Mouse (Mus musculus): ENCODE measurements around the gene Uba3. TPM values are rescaled to one million over a fixed set of nuclear protein-coding genes. Genes with fewer than 3 reads are reported as not detected.

Gene Uba3
- 100 to 1,000 TPM in 13 of 26 experiments, 10 to 100 TPM in 13; 41.1 to 153 (median 102) TPM for total RNA-seq (2018; cell fraction: chromatin; rRNA removed)
- 10 to 100 TPM; 33.3 to 41.9 (median 36.9) TPM for total RNA-seq (2018; cell fraction: cytosol; rRNA removed)
- total RNA-seq (2018; cell fraction: nucleus; rRNA removed): 100 to 1,000 TPM in 2 of 26 experiments, 10 to 100 TPM in 24; 34.7 to 113 (median 66.4) TPM
- polyA plus RNA-seq (2018): 40.7 to 57.8 TPM (median 56.6 TPM) in 3 replicates

DNA sequence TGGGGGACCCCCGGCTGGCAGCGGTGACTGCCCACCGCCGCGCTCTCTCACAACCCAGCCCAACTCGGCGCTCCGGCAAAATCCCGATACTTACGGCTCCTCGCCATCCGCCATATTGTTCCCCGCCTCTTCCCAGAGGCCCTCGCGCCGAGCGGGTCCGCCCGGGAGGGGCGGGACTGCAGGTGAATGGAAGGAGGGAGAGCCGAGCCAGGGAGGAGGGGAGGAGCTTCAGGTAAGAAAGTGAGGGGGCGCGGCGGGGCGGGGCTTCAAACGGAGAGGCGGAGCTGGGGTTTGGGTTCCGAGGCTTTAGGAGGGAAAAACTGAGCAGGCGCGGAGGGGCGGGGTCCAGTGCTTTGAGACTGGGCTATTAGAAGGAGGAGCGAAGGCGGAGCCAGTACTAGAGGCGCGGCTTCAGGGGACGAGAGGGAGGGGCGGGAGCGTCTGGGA, at the start of gene Uba3:
TSS of gene Uba3 (minus strand) at position 209 of the 447 bp plus-strand sequence.
- H3K4me3 ChIP-seq (ENCODE audit: inconsistent target): peak within 1 kb of the TSS; percentile 46
- peaks cover 48% of the 10 kb centered on the region for H3K79me2 ChIP-seq (ENCODE audit: inconsistent target)
- under 1% methylated on average over 36 of the region's 38 CpGs for WGBS (ENCODE audit: missing documents)
- H3K27ac ChIP-seq: peak within 1 kb of the TSS; percentile 33
- H3K36me3 ChIP-seq (ENCODE audit: inconsistent target): 0 out of 2 replicates have a peak, but pooled peaks cover 5% of the 10 kb centered on the region

DNA sequence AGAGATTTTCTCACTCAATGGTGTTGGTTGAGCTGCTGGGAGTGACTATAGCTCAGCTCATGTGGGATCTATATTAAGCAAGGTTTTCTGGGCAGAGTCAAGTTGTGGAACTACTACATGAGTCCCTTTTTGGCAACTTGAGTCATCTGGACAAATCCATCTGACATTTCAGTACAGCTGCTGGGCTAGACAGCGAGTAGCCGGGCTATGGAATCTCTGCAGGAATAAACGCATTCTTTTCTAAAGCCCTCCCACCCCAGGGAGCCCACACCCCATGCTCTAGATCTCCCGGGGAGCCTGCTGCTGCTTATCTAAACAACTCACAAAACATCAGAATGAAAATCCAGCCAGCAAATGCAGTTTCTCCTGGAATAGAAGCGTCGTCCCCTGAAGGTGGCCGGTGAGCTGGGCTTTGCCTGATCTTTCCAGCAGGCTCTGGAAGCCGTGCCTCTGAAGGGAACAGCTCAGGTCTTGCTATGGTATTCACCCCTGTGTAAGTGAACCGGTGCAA, 47.3 kb upstream of the Uba3 start, which contains the start of gene Lmod3:
TSS of gene Lmod3 (minus strand) at position 49 of the 511 bp plus-strand sequence.
- Histone ChIP-seq H3K4me3 (ENCODE audit: inconsistent target) (no peak within 1 kb of the TSS), H3K27ac (no peak within 1 kb of the TSS), H3K36me3 (ENCODE audit: inconsistent target) (no peaks in the 10 kb centered on the region), H3K79me2 (ENCODE audit: inconsistent target) (no peaks in the 10 kb centered on the region)
- 86% methylated on average over 9 of the region's 9 CpGs for WGBS (ENCODE audit: missing documents)

DNA sequence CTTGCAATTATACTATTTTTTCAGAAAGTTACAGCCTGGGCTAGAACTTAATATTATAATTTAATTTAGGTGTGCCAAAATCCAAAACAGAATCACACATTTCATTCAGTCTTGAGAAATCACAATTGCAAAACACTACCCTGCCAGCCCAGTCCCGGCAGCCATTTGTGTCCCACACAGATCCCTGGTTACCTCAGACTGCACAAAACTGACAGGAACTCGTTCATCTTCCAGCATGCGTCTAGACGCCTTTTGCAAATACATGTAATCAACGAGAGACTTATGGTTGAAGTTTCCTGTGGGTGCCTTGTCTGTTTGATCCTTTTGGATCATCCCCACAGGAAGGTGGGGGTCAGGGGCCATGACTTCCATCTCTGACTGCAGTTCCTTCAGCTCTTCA, 46.6 kb upstream of the Uba3 start:
- Histone ChIP-seq H3K79me2 (ENCODE audit: inconsistent target) (no peaks in the 10 kb centered on the region), H3K27ac (no peak overlapping the region), H3K4me3 (ENCODE audit: inconsistent target) (no peak overlapping the region), H3K36me3 (ENCODE audit: inconsistent target) (no peaks in the 10 kb centered on the region)
- WGBS (ENCODE audit: missing documents): 26% methylated on average over 5 of the region's 5 CpGs

DNA sequence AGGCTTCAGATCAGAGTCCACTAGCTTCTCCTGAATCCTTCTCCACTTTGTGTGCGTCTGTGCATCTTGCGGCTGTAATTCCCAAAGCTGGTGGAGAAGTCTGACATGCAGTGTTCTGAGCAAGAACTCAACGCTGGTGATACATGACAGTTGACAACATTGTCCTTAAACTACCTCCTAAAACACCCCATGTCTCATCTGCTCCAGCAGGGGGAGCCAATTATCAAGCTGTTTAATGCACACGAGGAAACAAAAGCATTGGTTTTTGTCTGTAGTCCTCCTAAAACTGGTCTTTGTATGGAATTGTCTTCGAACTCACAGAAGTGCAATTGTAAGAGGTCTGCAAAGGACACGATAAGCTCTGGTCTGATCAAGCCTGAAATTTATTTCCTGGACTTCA, 45.5 kb upstream of the Uba3 start:
- 38% methylated on average over 6 of the region's 6 CpGs for WGBS (ENCODE audit: missing documents)
- Histone ChIP-seq H3K27ac (no peak overlapping the region), H3K79me2 (ENCODE audit: inconsistent target) (no peaks in the 10 kb centered on the region), H3K36me3 (ENCODE audit: inconsistent target) (no peaks in the 10 kb centered on the region), H3K4me3 (ENCODE audit: inconsistent target) (no peak overlapping the region)

DNA sequence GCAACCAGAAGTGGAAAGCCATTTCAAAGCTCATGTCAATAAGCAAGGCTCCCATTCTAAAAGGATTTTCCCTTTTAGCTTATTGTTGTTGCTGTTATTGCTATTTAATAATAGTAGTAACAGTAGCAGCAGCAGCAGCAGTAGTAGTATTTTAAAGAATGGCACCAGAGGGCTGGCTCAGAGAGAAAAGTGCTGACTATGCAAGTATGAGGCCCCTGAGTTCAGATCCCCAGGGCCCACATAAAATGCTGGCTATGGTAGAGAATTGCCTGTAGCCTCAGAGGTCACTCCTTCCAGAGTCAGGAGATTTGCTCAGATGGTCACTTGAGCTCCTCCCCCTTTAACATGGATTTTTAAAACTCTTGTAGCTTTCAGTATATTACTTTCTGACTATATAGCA, 39.8 kb upstream of the Uba3 start:
- H3K36me3 ChIP-seq (ENCODE audit: inconsistent target): no peaks in the 10 kb centered on the region

DNA sequence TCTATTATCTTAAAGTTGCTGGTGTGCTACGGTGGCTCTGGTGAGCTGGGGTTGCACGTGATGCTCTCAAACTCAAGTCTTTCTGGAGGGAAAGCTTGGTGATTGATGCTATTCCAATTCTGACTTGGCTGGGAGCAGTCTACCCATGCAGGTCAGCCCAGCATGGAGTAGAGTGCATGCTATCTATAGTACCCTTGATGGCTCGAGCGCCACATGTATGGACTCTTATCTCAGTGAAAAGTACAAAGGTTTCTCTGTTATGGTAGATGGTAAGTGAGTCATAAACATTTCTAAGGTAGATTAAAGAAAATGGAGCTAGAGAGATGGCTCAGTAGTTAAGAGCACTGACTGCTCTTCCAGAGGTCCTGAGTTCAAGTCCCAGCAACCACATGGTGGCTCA, 37.1 kb upstream of the Uba3 start:
- WGBS (ENCODE audit: missing documents): 96% methylated on average over 4 of the region's 4 CpGs
- H3K79me2 ChIP-seq (ENCODE audit: inconsistent target): no peaks in the 10 kb centered on the region
- H3K36me3 ChIP-seq (ENCODE audit: inconsistent target): no peaks in the 10 kb centered on the region
- H3K4me3 ChIP-seq (ENCODE audit: inconsistent target): no peak overlapping the region
- no peak overlapping the region for H3K27ac ChIP-seq

More for the DNA sequence above, 39.8 kb upstream of the Uba3 start:
- no peaks in the 10 kb centered on the region for H3K79me2 ChIP-seq (ENCODE audit: inconsistent target)
- no peak overlapping the region for H3K4me3 ChIP-seq (ENCODE audit: inconsistent target)
- no peak overlapping the region for H3K27ac ChIP-seq

DNA sequence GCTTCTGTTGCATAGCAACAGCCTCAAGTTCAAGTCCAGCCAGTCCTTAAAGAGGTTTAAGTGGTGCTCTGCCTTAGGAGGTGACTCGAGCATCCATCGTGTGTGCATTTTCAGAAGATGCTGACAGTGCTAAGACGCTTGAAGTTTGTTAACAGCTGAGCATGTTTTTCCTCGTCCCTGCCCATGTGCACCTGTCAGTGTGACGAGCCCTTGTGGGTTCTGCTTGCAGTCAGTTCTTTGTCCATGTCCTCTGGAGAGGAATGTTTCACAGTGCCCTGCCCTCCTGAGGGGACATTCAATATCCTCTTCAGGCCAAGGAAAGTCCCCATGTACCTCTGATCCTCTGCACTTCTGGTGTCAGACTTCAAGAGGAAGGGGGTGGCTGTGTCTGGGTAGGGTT, 34.6 kb upstream of the Uba3 start:
- Histone ChIP-seq H3K4me3 (ENCODE audit: inconsistent target) (no peak overlapping the region), H3K27ac (no peak overlapping the region), H3K79me2 (ENCODE audit: inconsistent target) (no peaks in the 10 kb centered on the region), H3K36me3 (ENCODE audit: inconsistent target) (no peaks in the 10 kb centered on the region)
- 100% methylated on average over 5 of the region's 5 CpGs for WGBS (ENCODE audit: missing documents)

DNA sequence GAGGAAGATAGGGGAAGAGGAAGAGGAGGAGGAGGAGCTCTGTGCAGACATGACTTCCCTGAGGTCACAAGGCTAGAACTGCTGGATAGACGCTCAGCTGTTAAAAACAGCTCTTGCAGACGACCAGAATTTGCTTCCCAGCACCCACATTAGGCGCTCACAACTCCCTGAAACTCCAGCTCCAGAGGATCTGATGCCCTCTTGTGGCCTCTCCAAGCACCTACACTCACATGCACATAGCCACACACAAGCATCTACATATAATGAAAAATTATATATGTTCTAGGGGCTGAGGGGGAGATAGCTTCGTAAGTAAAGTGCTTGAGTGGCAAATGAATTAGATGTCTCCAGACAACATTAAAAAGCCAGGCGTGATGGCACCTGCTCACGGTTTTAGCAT, 33.9 kb upstream of the Uba3 start:
- WGBS (ENCODE audit: missing documents): 91% methylated on average over 6 of the region's 6 CpGs
- no peaks in the 10 kb centered on the region for H3K36me3 ChIP-seq (ENCODE audit: inconsistent target)
- no peak overlapping the region for H3K4me3 ChIP-seq (ENCODE audit: inconsistent target)
- H3K27ac ChIP-seq: no peak overlapping the region
- no peaks in the 10 kb centered on the region for H3K79me2 ChIP-seq (ENCODE audit: inconsistent target)

DNA sequence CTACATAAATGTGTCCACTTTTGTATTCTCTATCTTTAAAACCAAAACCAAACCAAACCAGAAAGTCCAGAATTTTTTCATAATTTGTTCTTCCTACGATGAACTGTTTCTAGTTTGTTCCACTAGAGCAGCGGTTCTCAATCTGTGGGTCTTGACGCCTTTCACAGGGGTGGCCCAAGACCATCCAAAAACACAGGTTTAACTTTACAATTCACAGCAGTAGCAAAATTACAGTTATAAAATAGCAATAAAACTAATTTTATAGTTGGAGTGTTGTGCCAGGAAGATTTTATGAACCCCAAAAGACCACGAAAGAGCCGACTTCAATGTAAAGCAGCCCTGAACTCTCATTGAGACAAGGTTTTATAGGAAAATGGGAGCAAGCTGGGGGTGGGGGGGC, 30.6 kb upstream of the Uba3 start:
- no peaks in the 10 kb centered on the region for H3K79me2 ChIP-seq (ENCODE audit: inconsistent target)
- no peak overlapping the region for H3K27ac ChIP-seq
- H3K4me3 ChIP-seq (ENCODE audit: inconsistent target): no peak overlapping the region
- H3K36me3 ChIP-seq (ENCODE audit: inconsistent target): peaks cover 23% of the 10 kb centered on the region
- 94% methylated on average over 5 of the region's 5 CpGs for WGBS (ENCODE audit: missing documents)

DNA sequence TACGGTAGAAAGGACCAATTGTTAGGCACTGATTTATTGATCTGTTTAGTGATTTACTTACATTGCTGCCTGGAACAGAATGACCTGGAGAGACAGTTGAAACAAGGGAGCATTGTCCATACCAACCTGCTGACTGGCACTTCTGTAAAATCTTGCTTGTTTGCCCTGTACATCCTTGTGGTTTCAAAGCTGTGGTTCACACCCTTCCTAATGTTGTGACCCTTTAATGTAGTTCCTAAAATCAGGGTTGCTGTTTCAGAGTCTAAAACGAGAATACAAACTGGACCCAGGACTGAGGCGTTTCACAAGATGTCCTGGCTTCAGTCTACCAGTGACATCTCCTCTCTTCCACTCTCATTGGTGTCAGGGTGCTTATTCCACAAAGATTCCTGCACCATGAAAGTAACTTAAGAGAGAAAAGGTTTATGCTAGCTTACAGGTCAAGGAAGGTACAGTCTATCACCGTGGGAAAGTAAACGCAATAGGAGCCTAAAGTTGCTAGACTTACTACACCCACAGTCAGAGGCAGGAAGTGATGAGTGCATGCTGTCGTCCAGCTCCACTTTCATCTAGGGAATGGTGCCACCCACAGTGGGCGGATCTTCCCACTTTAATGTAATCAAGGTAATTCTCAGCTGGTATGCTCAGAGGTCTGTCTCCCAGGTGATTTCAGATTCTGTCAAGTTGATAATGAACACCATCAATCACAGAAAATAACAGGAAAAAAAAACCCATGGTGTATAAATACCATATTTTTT, 29.6 kb upstream of the Uba3 start:
- Histone ChIP-seq H3K27ac (no peak overlapping the region), H3K36me3 (ENCODE audit: inconsistent target) (peaks cover 33% of the 10 kb centered on the region)
- 51% methylated on average over 7 of the region's 7 CpGs for WGBS (ENCODE audit: missing documents)

DNA sequence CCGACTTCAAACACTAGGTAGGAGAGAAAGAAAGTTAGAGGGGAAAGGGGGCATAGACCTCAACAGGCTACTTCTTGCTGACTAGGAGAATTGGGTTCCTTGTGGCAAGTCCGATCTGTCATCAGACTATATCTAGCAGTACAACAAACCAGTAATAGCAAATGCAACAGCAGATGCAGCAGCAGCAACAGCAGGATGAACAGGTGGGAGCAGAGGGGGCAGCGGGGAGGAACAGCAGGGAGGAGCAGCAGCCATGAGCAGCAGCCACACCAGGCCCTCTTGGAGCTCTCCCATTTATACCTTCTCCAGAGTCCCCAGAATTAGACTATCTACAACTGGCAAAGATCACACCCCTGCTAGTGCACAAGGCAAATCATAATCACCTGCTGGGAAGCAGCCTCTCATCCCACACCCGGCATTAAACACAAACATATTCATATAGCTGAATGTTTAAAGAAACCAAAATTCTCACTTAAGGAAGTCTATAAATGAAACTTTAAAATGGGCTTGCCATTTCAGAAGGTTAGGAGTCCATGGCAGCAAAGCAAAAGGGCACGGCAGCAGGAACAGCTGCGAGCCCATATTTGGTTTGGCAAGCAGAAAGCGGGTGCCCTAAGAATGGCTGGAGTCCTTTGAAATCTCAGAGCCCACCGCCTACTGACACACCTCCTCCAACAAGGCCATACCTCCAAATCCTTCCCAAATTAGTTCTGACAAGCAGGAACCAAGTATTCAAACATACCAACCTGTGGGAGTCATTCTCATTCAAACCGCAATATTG, 21.8 kb upstream of the Uba3 start:
- H3K79me2 ChIP-seq (ENCODE audit: inconsistent target): peaks cover 70% of the 10 kb centered on the region
- no peak overlapping the region for H3K4me3 ChIP-seq (ENCODE audit: inconsistent target)
- H3K36me3 ChIP-seq (ENCODE audit: inconsistent target): peaks cover 42% of the 10 kb centered on the region
- 96% methylated on average over 9 of the region's 9 CpGs for WGBS (ENCODE audit: missing documents)
- no peak overlapping the region for H3K27ac ChIP-seq

More for the DNA sequence above, 29.6 kb upstream of the Uba3 start:
- Histone ChIP-seq H3K79me2 (ENCODE audit: inconsistent target) (no peaks in the 10 kb centered on the region; the same call in 1 of the 2 replicates), H3K4me3 (ENCODE audit: inconsistent target) (no peak overlapping the region)

DNA sequence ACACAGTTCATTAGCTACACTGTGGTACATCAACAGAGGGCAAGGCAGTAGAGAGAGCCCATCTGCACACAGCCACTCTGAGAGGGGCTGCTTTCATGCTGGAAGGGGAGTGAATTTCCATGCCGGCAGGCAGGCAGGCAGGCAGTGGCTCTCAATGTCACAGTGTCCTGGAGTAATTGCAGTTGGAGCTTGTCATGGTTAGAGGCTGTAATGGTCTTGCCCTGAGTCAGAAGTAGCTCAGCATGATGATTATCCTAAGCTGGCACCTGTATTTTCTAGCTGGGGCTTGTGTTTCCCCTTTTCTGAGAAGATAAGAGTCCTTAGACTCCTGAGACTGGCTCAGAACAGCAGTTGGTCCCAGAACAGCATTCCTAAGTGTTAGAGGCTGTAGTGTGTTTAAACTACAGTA, 20.6 kb upstream of the Uba3 start:
- H3K36me3 ChIP-seq (ENCODE audit: inconsistent target): peaks cover 30% of the 10 kb centered on the region
- WGBS (ENCODE audit: missing documents): 86% methylated on average over 1 of the region's 1 CpGs
- H3K4me3 ChIP-seq (ENCODE audit: inconsistent target): no peak overlapping the region
- no peak overlapping the region for H3K27ac ChIP-seq
- peaks cover 81% of the 10 kb centered on the region for H3K79me2 ChIP-seq (ENCODE audit: inconsistent target)

DNA sequence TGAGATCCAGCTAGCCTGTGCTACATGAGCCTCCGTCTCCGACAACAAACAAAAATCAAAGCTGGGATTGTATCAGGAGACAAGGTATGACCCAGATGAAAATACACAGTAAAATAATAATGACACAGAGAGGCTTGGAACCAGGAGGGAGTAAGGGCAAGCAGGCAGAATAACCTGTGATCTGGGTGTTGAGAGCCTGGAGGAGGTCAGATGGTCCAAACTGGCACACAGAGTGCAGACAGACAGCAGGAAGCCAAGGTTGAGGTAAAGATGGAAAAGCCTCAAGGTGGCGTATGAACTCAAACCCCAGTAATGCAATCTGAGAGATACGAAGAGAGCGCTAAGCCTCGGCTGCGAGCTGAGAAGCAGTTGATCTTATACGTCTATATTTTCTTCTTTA, 19.1 kb upstream of the Uba3 start:
- peaks cover 14% of the 10 kb centered on the region for H3K36me3 ChIP-seq (ENCODE audit: inconsistent target)
- H3K4me3 ChIP-seq (ENCODE audit: inconsistent target): no peak overlapping the region
- peaks cover 95% of the 10 kb centered on the region for H3K79me2 ChIP-seq (ENCODE audit: inconsistent target)
- H3K27ac ChIP-seq: no peak overlapping the region
- WGBS (ENCODE audit: missing documents): 99% methylated on average over 8 of the region's 8 CpGs

DNA sequence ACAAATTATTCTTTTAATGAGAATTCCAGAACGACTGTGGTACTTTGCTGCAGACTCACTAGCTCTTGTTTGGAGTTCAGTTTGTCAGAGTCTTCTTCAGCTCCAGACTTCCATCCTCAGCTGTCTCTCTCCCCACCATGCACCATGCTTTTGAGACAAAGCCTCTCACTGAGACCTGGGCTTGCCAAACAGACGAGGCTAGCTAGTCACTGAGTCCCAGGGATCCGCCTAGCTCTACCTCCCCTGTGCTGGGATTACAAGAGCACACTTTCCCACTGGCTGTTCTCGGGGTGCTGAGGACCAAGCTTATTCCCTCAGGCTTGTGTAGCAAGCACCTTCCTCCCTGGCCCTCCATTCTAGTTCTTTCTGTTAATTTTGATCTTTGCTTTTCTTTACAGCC, 18.1 kb upstream of the Uba3 start:
- H3K79me2 ChIP-seq (ENCODE audit: inconsistent target): peaks cover 95% of the 10 kb centered on the region
- no peak overlapping the region for H3K4me3 ChIP-seq (ENCODE audit: inconsistent target)
- WGBS (ENCODE audit: missing documents): 45% methylated on average over 4 of the region's 4 CpGs
- H3K27ac ChIP-seq: peak overlapping the region; percentile 46
- peaks cover 10% of the 10 kb centered on the region; the same call in 1 of the 2 replicates for H3K36me3 ChIP-seq (ENCODE audit: inconsistent target)
